Mouse (Mus musculus): ENCODE results near the gene Nfu1.

The Nfu1 gene

GRCm38 (mm10) chr6:87075092-87075685 lies 66.2 kb downstream of the Nfu1 start:
- no peak for DNase-seq (ENCODE audit: low read depth)

Measured in naive thymus-derived CD4-positive, alpha-beta T cell, adult 2 months (primary cell).